Mouse (Mus musculus) lung, adult 2 months (tissue): Measurements from ENCODE around the gene Map2k6.

Experiments
- CTCF ChIP-seq: fragments of 200-500 bp; IDR thresholded peaks from 2 replicates; pipeline ENCODE4 v1.5.1; 2011; ENCODE audit warnings: mild to moderate bottlenecking, low read length, control low read depth; ENCODE audit not compliant: insufficient read depth
- POLR2A ChIP-seq: fragments of 200-500 bp; IDR thresholded peaks from 2 replicates; pipeline ENCODE4 v1.6.1; 2011; ENCODE audit warnings: low read depth, mild to moderate bottlenecking, control low read depth, low read length, borderline replicate concordance; ENCODE audit errors: extremely low read depth

GRCm38 (mm10) chr11:110411596-110411995, 12.7 kb downstream of the Map2k6 start:
- TF ChIP-seq CTCF = no peak
- TF ChIP-seq POLR2A = no peak
